Mouse (Mus musculus) macrophage (primary cell): Measurements from ENCODE around the gene Dhdh. TPM values are rescaled to one million over a fixed set of nuclear protein-coding genes. Genes with fewer than 3 reads are reported as not detected.
A peak's percentile ranks its signal among the peaks of the same experiment; 100 is the strongest.

ENCODE experiments used
- H3K27ac ChIP-seq: fragments of 350-480 bp; formaldehyde crosslinking; 2 replicates; pipeline ENCODE4 v1.9.0; 2021
- H3K36me3 ChIP-seq: fragments of 350-480 bp; formaldehyde crosslinking; 2 replicates; pipeline ENCODE4 v1.9.0; 2021; ENCODE audit errors: inconsistent target
- H3K4me3 ChIP-seq: fragments of 350-480 bp; formaldehyde crosslinking; 2 replicates; pipeline ENCODE4 v1.9.0; 2021; ENCODE audit errors: inconsistent target
- H3K79me2 ChIP-seq: fragments of 350-480 bp; formaldehyde crosslinking; 2 replicates; pipeline ENCODE4 v1.9.0; 2021; ENCODE audit errors: inconsistent target
- WGBS: methylation state at CpG from one replicate; pipeline ENCODE4 v1.1.7; 2026; ENCODE audit warnings: inconsistent platforms; ENCODE audit not compliant: missing documents; 5-methylcytosine and 5-hydroxymethylcytosine counted together
- polyA plus RNA-seq: library from polyadenylated mRNA; stranded (reverse); fragments of 250-400 nt; gene quantifications from 3 replicates; pipeline ENCODE4 v1.2.4, GENCODE M21; 2018; ENCODE audit warnings: inconsistent platforms

Dhdh gene
- polyA plus RNA-seq, 1 experiment from 2014 or later, result 24.6 TPM

DNA sequence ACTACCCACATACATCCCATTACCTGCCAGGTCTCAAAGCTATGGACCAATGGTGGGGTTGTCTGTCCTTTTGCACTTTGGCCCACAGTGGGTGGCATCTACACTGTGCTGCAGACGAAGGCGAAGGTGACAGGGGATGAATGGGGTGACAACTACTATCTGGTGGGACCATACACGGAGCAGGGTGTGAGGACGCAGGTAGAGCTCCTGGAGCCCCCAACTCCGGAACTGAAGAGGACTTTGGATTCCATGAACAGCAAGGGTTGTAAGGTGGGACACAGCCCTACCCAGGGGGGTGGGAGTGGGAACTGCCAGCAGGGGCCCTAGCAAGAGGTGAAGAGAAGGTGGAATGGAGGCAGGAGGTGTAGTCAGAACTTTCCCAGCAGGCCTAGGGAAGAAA, 52.2 kb downstream of the Dhdh start:
- H3K79me2 ChIP-seq, result peaks cover 25% of the 10 kb centered on the region
- no peaks in the 10 kb centered on the region for H3K36me3 ChIP-seq
- no peak overlapping the region for H3K4me3 ChIP-seq
- WGBS, result 98% methylated on average over 5 of the region's 5 CpGs
- no peak overlapping the region for H3K27ac ChIP-seq

DNA sequence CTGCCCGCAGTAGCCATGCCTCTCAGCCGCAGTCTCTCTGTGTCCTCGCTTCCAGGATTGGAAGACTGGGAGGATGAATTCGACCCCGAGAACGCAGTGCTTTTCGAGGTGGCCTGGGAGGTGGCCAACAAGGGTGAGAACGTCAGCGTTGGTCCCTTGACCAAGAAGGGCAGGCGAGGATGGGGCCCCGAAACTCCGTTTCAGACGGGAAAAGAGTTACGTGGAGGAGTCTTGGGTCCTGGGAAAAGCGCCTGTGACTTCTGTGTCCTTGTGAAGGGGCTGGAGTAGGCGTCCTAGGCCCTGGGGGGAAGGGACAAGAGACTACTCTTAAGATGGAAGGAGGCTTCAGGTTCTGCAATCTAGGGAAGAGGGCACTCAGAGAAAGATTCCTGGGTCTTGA, 53.6 kb downstream of the Dhdh start:
- H3K27ac ChIP-seq, result peak overlapping the region; percentile 57
- H3K36me3 ChIP-seq, result no peaks in the 10 kb centered on the region
- WGBS, result 2% methylated on average over 16 of the region's 16 CpGs

DNA sequence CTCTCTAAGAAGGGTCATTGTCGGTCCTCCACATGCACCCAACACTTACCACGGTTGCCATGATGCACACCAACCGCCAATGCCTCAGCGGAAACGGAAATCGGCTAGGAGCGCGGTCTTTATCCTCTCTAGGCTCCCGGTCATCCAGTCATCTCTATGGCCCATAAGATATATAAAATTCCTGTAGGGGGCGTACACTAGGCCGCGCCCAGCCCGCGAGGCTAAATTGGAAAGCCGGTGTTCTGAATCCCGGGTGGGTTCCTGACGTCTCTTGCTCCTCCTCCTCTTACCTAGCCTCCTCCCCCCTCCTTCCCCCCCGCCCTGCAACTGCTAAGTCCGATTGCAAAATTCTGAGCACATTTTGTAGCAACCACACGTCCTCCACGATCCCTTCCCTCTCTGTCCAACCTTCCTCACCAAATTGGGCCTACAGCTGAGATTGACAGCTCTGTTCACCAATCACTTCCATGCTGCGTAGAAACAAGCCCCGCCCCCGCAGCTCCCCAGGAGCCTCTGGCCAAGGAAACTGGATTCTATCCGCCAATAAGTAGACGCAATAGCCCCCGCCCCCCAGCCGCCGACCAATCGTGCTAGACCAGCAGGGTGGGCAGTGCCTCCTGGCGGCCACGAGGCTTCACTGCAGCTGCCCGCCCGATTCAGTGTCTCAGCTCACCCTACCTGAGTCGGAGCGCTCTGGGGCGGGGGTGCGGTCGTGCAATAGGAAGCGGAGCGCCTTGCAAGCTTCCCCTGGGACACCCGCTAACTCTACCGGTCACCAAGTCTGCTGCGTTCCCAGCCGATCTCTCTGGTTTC, 54.2 kb downstream of the Dhdh start, which contains the start of gene Gys1:
Gene Gys1, plus strand, starts transcription at position 642 of the 813 bp plus-strand sequence.
- Histone ChIP-seq H3K79me2 (peaks cover 44% of the 10 kb centered on the region), H3K4me3 (peak within 1 kb of the TSS; percentile 99), H3K27ac (peak within 1 kb of the TSS; percentile 68), H3K36me3 (peaks cover 1% of the 10 kb centered on the region; the same call in 1 of the 2 replicates)
- under 1% methylated on average over 42 of the region's 45 CpGs for WGBS

More for the DNA sequence above, 53.6 kb downstream of the Dhdh start:
- Histone ChIP-seq H3K4me3 (peak overlapping the region; percentile 86), H3K79me2 (peaks cover 39% of the 10 kb centered on the region)

DNA sequence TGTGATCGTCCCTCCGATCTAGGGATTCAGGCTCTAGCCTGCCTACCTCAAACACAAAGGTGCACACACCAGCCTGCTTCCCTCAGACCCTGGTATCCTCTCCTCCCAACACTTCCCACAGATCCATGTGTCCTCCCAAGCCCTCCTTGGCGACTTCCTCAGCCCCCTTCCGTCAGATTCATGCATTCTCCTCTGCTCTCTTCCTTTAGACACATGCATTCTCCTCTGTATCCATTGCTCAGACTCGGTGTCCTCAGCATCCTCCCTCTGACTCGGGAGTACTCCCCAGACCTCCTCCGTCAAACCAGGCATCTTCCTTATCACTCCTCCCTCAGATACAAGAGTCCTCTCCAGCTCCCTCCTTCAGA, 54.8 kb downstream of the Dhdh start:
- H3K27ac ChIP-seq, result peak overlapping the region; percentile 68
- peak overlapping the region; percentile 99 for H3K4me3 ChIP-seq
- H3K79me2 ChIP-seq, result peaks cover 44% of the 10 kb centered on the region
- peaks cover 7% of the 10 kb centered on the region; the same call in 1 of the 2 replicates for H3K36me3 ChIP-seq
- WGBS, result 0% methylated on average over 7 of the region's 7 CpGs

DNA sequence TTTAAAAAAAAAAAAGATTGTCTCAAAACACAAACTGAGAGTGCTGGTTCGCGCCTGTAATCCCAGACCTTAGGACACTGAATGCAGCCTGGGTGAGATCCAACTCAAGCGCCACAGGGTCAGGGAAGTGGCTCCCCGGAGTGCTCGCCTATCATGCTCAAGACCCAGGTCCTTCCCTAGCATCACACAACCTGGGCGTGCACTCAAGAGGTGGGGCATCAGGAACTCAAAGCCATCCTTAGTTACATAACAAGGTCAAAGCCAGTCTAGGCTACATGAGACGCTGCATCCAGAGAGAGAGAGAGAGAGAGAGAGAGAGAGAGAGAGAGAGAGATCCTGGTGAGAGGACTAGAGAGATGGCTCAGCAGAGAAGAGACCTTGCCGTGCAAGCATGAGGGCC, 62.0 kb downstream of the Dhdh start:
- 95% methylated on average over 8 of the region's 8 CpGs for WGBS
- Histone ChIP-seq H3K27ac (no peak overlapping the region), H3K79me2 (peaks cover 20% of the 10 kb centered on the region), H3K4me3 (no peak overlapping the region), H3K36me3 (peaks cover 65% of the 10 kb centered on the region; the same call in 1 of the 2 replicates)

DNA sequence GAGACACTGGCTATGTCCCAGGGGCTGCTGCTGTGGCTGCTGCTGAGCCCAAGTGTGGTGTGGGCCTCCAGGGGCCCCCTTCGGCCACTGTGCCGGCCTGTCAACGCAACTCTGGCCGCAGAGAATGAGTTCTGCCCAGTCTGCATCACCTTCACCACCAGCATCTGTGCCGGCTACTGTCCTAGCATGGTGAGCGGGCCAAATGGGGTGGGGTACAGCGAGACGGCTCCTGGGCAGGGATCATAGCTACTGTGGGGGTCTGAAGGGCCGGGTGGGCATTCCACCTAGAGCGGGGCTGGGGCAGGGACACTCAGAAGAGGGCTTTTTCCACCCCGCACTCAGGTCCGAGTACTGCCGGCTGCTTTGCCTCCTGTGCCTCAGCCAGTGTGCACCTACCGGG, 67.4 kb downstream of the Dhdh start:
- Histone ChIP-seq H3K27ac (no peak overlapping the region), H3K36me3 (peaks cover 42% of the 10 kb centered on the region; the same call in 1 of the 2 replicates), H3K79me2 (no peaks in the 10 kb centered on the region), H3K4me3 (no peak overlapping the region)
- 99% methylated on average over 14 of the region's 14 CpGs for WGBS

Other genes starting within 250 kb of the Dhdh start
- 88.2 to 139 TPM (median 131 TPM) in 3 replicates for gene Cd37, start 249.7 kb downstream of the Dhdh start, polyA plus RNA-seq
- not detected in 3 replicates for gene Slc6a16, start 247.7 kb downstream of the Dhdh start, polyA plus RNA-seq
- not detected in 3 replicates for gene Slc6a21, start 211.3 kb downstream of the Dhdh start, polyA plus RNA-seq
- 4.2 to 6.1 TPM (median 4.7 TPM) in 3 replicates for gene Trpm4, start 155.0 kb downstream of the Dhdh start, polyA plus RNA-seq
- gene Hrc, start 153.5 kb downstream of the Dhdh start, polyA plus RNA-seq, result not detected in 3 replicates
- gene Ppfia3, start 121.8 kb downstream of the Dhdh start, polyA plus RNA-seq, result 0.27 to 0.75 TPM in 2 of 3 replicates, not detected in the other
- gene Lin7b, start 118.2 kb downstream of the Dhdh start, polyA plus RNA-seq, result 0.50 TPM in 1 of 3 replicates, not detected in the others
- 174 to 235 TPM (median 186 TPM) in 3 replicates for gene Snrnp70, start 93.1 kb downstream of the Dhdh start, polyA plus RNA-seq
- gene Kcna7, start 83.2 kb downstream of the Dhdh start, polyA plus RNA-seq, result not detected in 3 replicates
- not detected in 3 replicates for gene Ntf5, start 75.1 kb downstream of the Dhdh start, polyA plus RNA-seq
- gene Lhb, start 68.0 kb downstream of the Dhdh start, polyA plus RNA-seq, result not detected in 3 replicates
- 7.1 to 9.5 TPM (median 7.3 TPM) in 3 replicates for gene Gys1, start 54.0 kb downstream of the Dhdh start, polyA plus RNA-seq
- 14.9 to 41.5 TPM (median 18.7 TPM) in 3 replicates for gene Ruvbl2, start 50.7 kb downstream of the Dhdh start, polyA plus RNA-seq
- 15,351 to 37,573 TPM (median 32,957 TPM) in 3 replicates for gene Ftl1, start 28.9 kb downstream of the Dhdh start, polyA plus RNA-seq
- gene Bax, start 21.9 kb downstream of the Dhdh start, polyA plus RNA-seq, result 72.6 to 246 TPM (median 245 TPM) in 3 replicates
- not detected in 3 replicates for gene Tulp2, start 6.9 kb downstream of the Dhdh start, polyA plus RNA-seq
- gene Gm45808, start 2.0 kb downstream of the Dhdh start, polyA plus RNA-seq, result not detected in 3 replicates
- gene Nucb1, start 21.6 kb upstream of the Dhdh start, polyA plus RNA-seq, result 298 to 734 TPM (median 400 TPM) in 3 replicates
- gene Ppp1r15a, start 37.5 kb upstream of the Dhdh start, polyA plus RNA-seq, result 21.4 to 32.3 TPM (median 27.6 TPM) in 3 replicates
- 0.04 to 1.5 TPM (median 0.68 TPM) in 3 replicates for gene Plekha4, start 37.5 kb upstream of the Dhdh start, polyA plus RNA-seq
- 0.78 to 5.8 TPM (median 1.3 TPM) in 3 replicates for gene Hsd17b14, start 66.1 kb upstream of the Dhdh start, polyA plus RNA-seq
- 31.4 to 52.8 TPM (median 38.5 TPM) in 3 replicates for gene Bcat2, start 81.3 kb upstream of the Dhdh start, polyA plus RNA-seq
- gene Fgf21, start 126.7 kb upstream of the Dhdh start, polyA plus RNA-seq, result not detected in 3 replicates
- not detected in 3 replicates for gene Fut1, start 128.5 kb upstream of the Dhdh start, polyA plus RNA-seq
- gene Izumo1, start 133.0 kb upstream of the Dhdh start, polyA plus RNA-seq, result not detected in 3 replicates
- 0.04 to 0.08 TPM (median 0.07 TPM) in 3 replicates for gene Rasip1, start 138.7 kb upstream of the Dhdh start, polyA plus RNA-seq
- gene Mamstr, start 151.2 kb upstream of the Dhdh start, polyA plus RNA-seq, result not detected in 3 replicates
- not detected in 3 replicates for gene Fut2, start 177.6 kb upstream of the Dhdh start, polyA plus RNA-seq
- not detected in 3 replicates for gene Ntn5, start 195.2 kb upstream of the Dhdh start, polyA plus RNA-seq
- gene Sec1, start 205.6 kb upstream of the Dhdh start, polyA plus RNA-seq, result not detected in 3 replicates
- gene Car11, start 211.0 kb upstream of the Dhdh start, polyA plus RNA-seq, result 0.56 TPM in 1 of 3 replicates, not detected in the others
- 11.3 to 58.2 TPM (median 52.9 TPM) in 3 replicates for gene Dbp, start 216.3 kb upstream of the Dhdh start, polyA plus RNA-seq
- 290 to 1,003 TPM (median 791 TPM) in 3 replicates for gene Rpl18, start 226.7 kb upstream of the Dhdh start, polyA plus RNA-seq
- 47.1 to 55.5 TPM (median 51.5 TPM) in 3 replicates for gene Sphk2, start 229.2 kb upstream of the Dhdh start, polyA plus RNA-seq
- not detected in 3 replicates for gene Fam83e, start 232.4 kb upstream of the Dhdh start, polyA plus RNA-seq
- gene Spaca4, start 237.0 kb upstream of the Dhdh start, polyA plus RNA-seq, result not detected in 3 replicates